Mouse (Mus musculus): ENCODE results near the gene Dtnb.

DNA sequence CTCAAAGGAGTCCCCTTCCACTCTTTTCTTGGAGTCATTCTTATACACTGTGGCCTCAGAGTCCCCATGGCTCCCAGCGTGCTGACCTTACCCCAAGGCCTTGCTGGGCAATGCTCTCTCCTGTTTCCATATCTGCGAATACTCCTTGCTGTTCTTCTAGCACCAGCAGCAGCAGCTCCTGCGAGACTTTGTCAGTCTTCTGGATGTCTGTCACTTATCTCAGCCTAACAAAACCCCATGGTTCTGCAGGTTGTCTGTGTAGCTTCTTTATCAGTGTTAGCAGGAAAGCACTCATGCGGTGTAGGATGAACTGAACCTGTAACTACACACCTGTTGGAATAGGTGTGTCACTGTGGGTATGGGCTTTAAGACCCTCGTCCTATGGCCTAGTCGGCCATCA, 11.1 kb upstream of the Dtnb start:
- TF ChIP-seq EP300 (IDR thresholded peaks at IDR 0.05; ENCODE audit: low read depth) (peak; percentile 38), CTCF (IDR thresholded peaks at IDR 0.05; ENCODE audit: low read depth) (no peak)

Data from liver, embryonic 14.5 days (tissue).